Mouse (Mus musculus) bone marrow macrophage, adult 2 months (primary cell): ENCODE measurements around the gene Spata2.

Experiments
- CTCF ChIP-seq: IDR thresholded peaks from 2 replicates; pipeline ENCODE4 v1.5.1; 2012; ENCODE audit warnings: low read depth, mild to moderate bottlenecking, low read length, moderate library complexity
- POLR2A ChIP-seq: IDR thresholded peaks from 2 replicates; pipeline ENCODE4 v1.6.1; 2012; ENCODE audit warnings: mild to moderate bottlenecking, low read depth, low read length, borderline replicate concordance

- TF ChIP-seq POLR2A, result no peak
- no peak for TF ChIP-seq CTCF
Observed at GRCm38 (mm10) chr2:167457213-167457612, 35.5 kb downstream of the Spata2 start.
